Mouse (Mus musculus): ENCODE results near the gene Fpr-rs7.

Fpr-rs7 gene

GRCm38 (mm10) chr17:20114126-20114525 lies at the start of gene Fpr-rs7:
TSS of gene Fpr-rs7 (minus strand) at chr17:20114226.
- in situ Hi-C loops (cut with MboI; ENCODE audit: low pct_unique_long_range_greater_than_20kb in 1 of 2, low sequenced_read_pairs in 2 of 2, unreplicated experiment in 1 of 2): no loop called here

GRCm38 (mm10) chr17:20074090-20074489 lies 39.9 kb downstream of the Fpr-rs7 start:
- in situ Hi-C loops (cut with MboI; ENCODE audit: low pct_unique_long_range_greater_than_20kb in 1 of 2, low sequenced_read_pairs in 2 of 2, unreplicated experiment in 1 of 2): no loop called here

DNA sequence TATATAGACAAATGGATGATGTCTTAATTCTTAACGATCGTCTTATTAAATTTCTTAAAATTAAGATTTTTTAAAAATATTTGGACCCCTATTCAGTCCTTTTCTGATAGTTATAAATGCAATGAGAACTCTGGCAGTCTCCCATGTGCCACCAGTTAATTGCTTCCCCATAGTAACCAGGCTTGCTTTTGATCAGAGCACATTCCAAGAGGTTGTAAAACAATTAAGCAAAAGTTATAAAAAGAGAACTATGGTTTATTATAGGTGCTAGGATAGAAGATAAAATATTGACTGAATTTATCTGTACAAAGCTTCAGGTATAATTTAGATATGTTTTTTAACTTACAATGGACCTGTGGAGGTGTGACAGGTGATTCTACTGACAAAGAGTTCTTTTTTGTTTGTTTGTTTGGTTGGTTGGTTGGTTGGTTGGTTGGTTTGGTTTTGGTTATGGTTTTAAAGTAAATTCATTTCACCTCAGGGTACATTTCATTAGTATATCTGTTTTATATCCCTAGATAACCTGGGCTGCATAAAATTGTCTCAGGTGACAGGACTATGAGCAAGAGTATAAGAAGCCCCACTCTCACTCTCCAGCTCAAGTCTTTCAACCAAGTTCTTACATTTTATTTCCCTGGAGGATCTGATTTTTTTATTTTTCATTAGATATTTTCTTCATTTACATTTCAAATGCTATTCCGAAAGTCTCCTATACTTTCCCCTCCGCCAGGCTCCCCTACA lies 42.2 kb downstream of the Fpr-rs7 start:
- in situ Hi-C loops (cut with MboI; ENCODE audit: low pct_unique_long_range_greater_than_20kb in 1 of 2, low sequenced_read_pairs in 2 of 2, unreplicated experiment in 1 of 2): no loop called here

All from mouse embryonic stem cell (cell line).